Mouse (Mus musculus) urinary bladder, postnatal 25 days (tissue): ENCODE measurements around the gene Nuak1.

Experiments used
- DNase-seq: peaks from one replicate; pipeline ENCODE4 v3.0.0; 2022; ENCODE audit warnings: low spot score

The Nuak1 gene

GRCm38 (mm10) chr10:84345730-84346129 is 94.7 kb downstream of the Nuak1 start:
- no peak for DNase-seq

GRCm38 (mm10) chr10:84343536-84343935 is 96.9 kb downstream of the Nuak1 start:
- no peak for DNase-seq

- no peak for DNase-seq
Measured at GRCm38 (mm10) chr10:84339456-84339855, 100.9 kb downstream of the Nuak1 start.

- DNase-seq, result no peak
Measured at GRCm38 (mm10) chr10:84338752-84339151, 101.6 kb downstream of the Nuak1 start.

GRCm38 (mm10) chr10:84335441-84335840 is 105.0 kb downstream of the Nuak1 start:
- DNase-seq, result no peak

- DNase-seq, result no peak
Measured at GRCm38 (mm10) chr10:84329822-84330221, 110.6 kb downstream of the Nuak1 start.

- no peak for DNase-seq
Measured at GRCm38 (mm10) chr10:84329336-84329735, 111.1 kb downstream of the Nuak1 start.

- DNase-seq, result no peak
Measured at GRCm38 (mm10) chr10:84324018-84324417, 116.4 kb downstream of the Nuak1 start.
